Mouse (Mus musculus): ENCODE measurements around the gene Olfr457.

DNA sequence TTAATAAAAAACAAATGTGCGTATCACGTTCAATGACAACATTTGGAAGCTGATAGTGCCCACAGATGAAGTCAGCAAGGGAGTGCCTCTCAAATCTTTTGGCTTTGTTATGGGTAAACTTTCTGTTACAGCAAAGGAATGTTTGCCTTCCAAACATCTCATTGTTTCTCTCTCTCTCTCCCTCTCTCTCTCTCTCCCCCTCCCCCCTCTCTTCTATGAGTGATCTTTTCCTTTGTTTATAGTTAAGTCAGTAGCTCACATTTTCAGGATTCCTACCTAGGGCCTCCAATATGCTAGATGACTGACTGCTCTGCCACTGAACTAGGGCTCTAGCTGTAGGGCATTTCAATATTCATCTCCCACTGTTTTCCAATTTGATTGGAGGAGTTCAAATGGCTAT is 31.6 kb downstream of the Olfr457 start:
- TF ChIP-seq CTCF (IDR thresholded peaks at IDR 0.05) (no peak), POLR2A (IDR thresholded peaks at IDR 0.05; ENCODE audit: insufficient read depth, low read depth, low read length) (no peak), EP300 (IDR thresholded peaks at IDR 0.05; ENCODE audit: insufficient read depth, low read depth, low read length) (no peak)

Measured in heart, adult 2 months (tissue).